Mouse (Mus musculus) testis, adult 2 months (tissue): ENCODE measurements around the gene Slc22a8.

Experiments used
- CTCF ChIP-seq: fragments of 200-500 bp; IDR thresholded peaks from 2 replicates; pipeline ENCODE4 v1.5.1; 2012; ENCODE audit warnings: low read depth, mild to moderate bottlenecking, inconsistent platforms, low read length, moderate library complexity; ENCODE audit not compliant: control insufficient read depth, insufficient read depth, insufficient replicate concordance
- POLR2A ChIP-seq: fragments of 200-500 bp; IDR thresholded peaks from 2 replicates; pipeline ENCODE4 v1.6.1; 2012; ENCODE audit warnings: low read depth, mild to moderate bottlenecking, inconsistent platforms, low read length, moderate library complexity; ENCODE audit not compliant: control insufficient read depth

- TF ChIP-seq POLR2A (no peak), CTCF (no peak)
Observed at GRCm38 (mm10) chr19:8604536-8605240, 13.6 kb downstream of the Slc22a8 start.
